8 mouse cellular contexts compared by ENCODE assay signal in the genomic region with DNA sequence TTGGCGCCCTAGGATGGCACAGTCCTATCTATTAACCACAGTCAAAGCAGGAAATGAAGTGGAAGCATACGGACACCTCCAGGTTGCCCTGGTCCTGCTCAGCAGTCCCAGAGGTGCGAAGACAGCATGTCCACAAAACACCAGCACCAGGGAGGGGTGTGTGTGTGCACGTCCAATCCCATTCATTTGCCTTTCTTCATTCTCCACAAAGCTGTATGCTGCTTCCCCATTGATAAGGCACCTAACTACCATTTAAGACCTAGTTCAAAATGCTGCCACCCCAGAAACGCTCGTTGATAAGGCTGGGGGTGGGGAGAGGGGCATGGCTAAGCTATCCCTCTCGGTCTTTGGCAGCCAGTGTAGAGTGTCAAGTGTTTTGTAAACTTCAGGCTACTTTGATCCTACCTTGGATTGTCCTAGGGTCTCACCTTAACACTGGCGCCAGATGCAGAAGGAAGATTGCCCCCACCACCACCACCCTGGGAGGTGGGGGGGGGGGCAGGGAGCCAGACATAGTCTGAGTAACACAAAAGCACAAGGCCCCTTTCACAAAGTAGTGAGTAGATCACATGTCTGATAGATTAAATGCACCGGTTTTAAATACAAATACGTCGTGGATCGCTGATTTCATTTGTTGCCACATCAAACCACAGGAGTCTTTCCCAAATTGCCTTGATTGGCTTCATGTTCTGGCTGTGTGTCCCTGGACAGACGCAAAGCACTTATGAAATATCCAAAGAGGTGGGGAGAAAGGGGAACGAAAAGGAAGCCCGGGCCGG. TPM values are rescaled to one million over a fixed set of nuclear protein-coding genes. Genes with fewer than 3 reads are reported as not detected.
DNase-seq lines count a peak whose midpoint lies in the region; ATAC-seq and TF ChIP-seq lines count a peak whose summit lies in the region.

No protein-coding gene starts in this region.

- TF ChIP-seq CTCF in ES-Bruce4 (IDR thresholded peaks at IDR 0.05; ENCODE audit: low read depth, low read length), result no peak
- no peak for TF ChIP-seq CTCF in embryonic fibroblast, embryonic 13.5 days (IDR thresholded peaks at IDR 0.05; ENCODE audit: borderline replicate concordance, insufficient read depth, low read length)
- no peak for TF ChIP-seq CTCF in kidney, postnatal 0 days (IDR thresholded peaks at IDR 0.05; ENCODE audit: low read depth)

- peak overlapping the region; percentile 13 for H3ac ChIP-seq in myocyte (ENCODE audit: control insufficient read depth, insufficient read length)

- H3K9ac ChIP-seq in heart, embryonic 12.5 days, result peak overlapping the region; percentile 83
- H3K9ac ChIP-seq in ES-Bruce4 (ENCODE audit: low read depth, poor library complexity, severe bottlenecking), result peak overlapping the region; percentile 87
- H3K9ac ChIP-seq in kidney, postnatal 0 days (ENCODE audit: low read depth, low read length), result peak overlapping the region; percentile 87

- no peaks in the 10 kb centered on the region for H3K27me3 ChIP-seq in heart, embryonic 12.5 days (replicated peaks)
- H3K27me3 ChIP-seq in ES-Bruce4 (ENCODE audit: control insufficient read depth, insufficient read depth, low read length, poor library complexity, severe bottlenecking) (no peaks in the 10 kb centered on the region), myocyte (ENCODE audit: control insufficient read depth, insufficient read depth, insufficient read length) (no peaks in the 10 kb centered on the region)
- H3K27me3 ChIP-seq in kidney, postnatal 0 days (ENCODE audit: insufficient read depth, low read length), result no peaks in the 10 kb centered on the region

- DNase-seq in heart, postnatal 4 days, result no peak
- DNase-seq in kidney, postnatal 0 days (ENCODE audit: low spot score), result no peak
- no peak for DNase-seq in MN1 (ENCODE audit: low spot score)
- DNase-seq in layer of hippocampus, adult 8-10 months (ENCODE audit: low spot score in 2 of 2), result no peak

- H3K4me1 ChIP-seq in heart, embryonic 12.5 days (replicated peaks), result peaks cover 21% of the 10 kb centered on the region
- no peaks in the 10 kb centered on the region for H3K4me1 ChIP-seq in ES-Bruce4 (ENCODE audit: control insufficient read depth, insufficient read depth, low read length)
- peaks cover 6% of the 10 kb centered on the region for H3K4me1 ChIP-seq in embryonic fibroblast, embryonic 13.5 days (ENCODE audit: control insufficient read depth, insufficient read depth, low read length)
- H3K4me1 ChIP-seq in kidney, postnatal 0 days (replicated peaks; ENCODE audit: insufficient read depth, low read length), result no peaks in the 10 kb centered on the region; the same call in 1 of the 2 replicates

- peak overlapping the region; percentile 73 for H3K4me3 ChIP-seq in heart, embryonic 12.5 days
- peak overlapping the region; percentile 93 for H3K4me3 ChIP-seq in ES-Bruce4 (ENCODE audit: low read depth, low read length)
- peak overlapping the region; percentile 95 for H3K4me3 ChIP-seq in embryonic fibroblast, embryonic 13.5 days (ENCODE audit: insufficient read depth, low read length)
- peak overlapping the region; percentile 89 for H3K4me3 ChIP-seq in kidney, postnatal 0 days (replicated peaks; ENCODE audit: low read depth, low read length)
- H3K4me3 ChIP-seq in myocyte, result peak overlapping the region; percentile 47

- H3K79me2 ChIP-seq in myocyte (ENCODE audit: control insufficient read depth, insufficient read depth), result no peaks in the 10 kb centered on the region

- WGBS in heart, embryonic 12.5 days, result 20% methylated on average over 16 of the region's 16 CpGs
- 19% methylated on average over 16 of the region's 16 CpGs for WGBS in kidney, postnatal 0 days

- H3K27ac ChIP-seq in heart, embryonic 12.5 days (ENCODE audit: poor library complexity, severe bottlenecking), result peak overlapping the region; percentile 64; the same call in 1 of the 2 replicates
- peak overlapping the region; percentile 70 for H3K27ac ChIP-seq in ES-Bruce4 (ENCODE audit: insufficient read depth, low read length)
- no peak overlapping the region for H3K27ac ChIP-seq in embryonic fibroblast, embryonic 13.5 days (ENCODE audit: insufficient read depth, low read length)
- H3K27ac ChIP-seq in kidney, postnatal 0 days, result peak overlapping the region; percentile 91

- no peaks in the 10 kb centered on the region for H3K36me3 ChIP-seq in heart, embryonic 12.5 days
- H3K36me3 ChIP-seq in ES-Bruce4 (ENCODE audit: control insufficient read depth, insufficient read depth, low read length, poor library complexity, severe bottlenecking) (no peaks in the 10 kb centered on the region), myocyte (ENCODE audit: control insufficient read depth, insufficient read depth) (no peaks in the 10 kb centered on the region)
- no peaks in the 10 kb centered on the region for H3K36me3 ChIP-seq in kidney, postnatal 0 days (ENCODE audit: insufficient read depth, low read length)

- TF ChIP-seq POLR2A in ES-Bruce4 (IDR thresholded peaks at IDR 0.05; ENCODE audit: insufficient read depth, low read length) (no peak), myocyte (IDR thresholded peaks at IDR 0.05; ENCODE audit: insufficient read length, low read depth) (no peak)
- TF ChIP-seq POLR2A in embryonic fibroblast, embryonic 13.5 days (IDR thresholded peaks at IDR 0.05; ENCODE audit: low read depth, low read length), result no peak

- no peaks in the 10 kb centered on the region for H3K9me3 ChIP-seq in heart, embryonic 12.5 days (replicated peaks)
- no peaks in the 10 kb centered on the region for H3K9me3 ChIP-seq in ES-Bruce4 (replicated peaks; ENCODE audit: control insufficient read depth, insufficient read depth, low read length, poor library complexity, severe bottlenecking)
- no peaks in the 10 kb centered on the region for H3K9me3 ChIP-seq in kidney, postnatal 0 days (replicated peaks; ENCODE audit: low read length)

- no peak for TF ChIP-seq EP300 in ES-Bruce4 (IDR thresholded peaks at IDR 0.05; ENCODE audit: insufficient read depth, low read depth, low read length)

- H3K4me2 ChIP-seq in heart, embryonic 12.5 days, result peak overlapping the region; percentile 92
- H3K4me2 ChIP-seq in kidney, postnatal 0 days (ENCODE audit: low read length), result peak overlapping the region; percentile 98
- peak overlapping the region; percentile 100 for H3K4me2 ChIP-seq in myocyte (ENCODE audit: low read depth)

- ATAC-seq in heart, embryonic 12.5 days (ENCODE audit: insufficient number of reproducible peaks, low FRiP score), result no peak; the same call in 1 of the 2 replicates
- no peak; the same call in 1 of the 2 replicates for ATAC-seq in kidney, postnatal 0 days (replicated peaks; ENCODE audit: low FRiP score, low read depth)

TF ChIP-seq in myocyte, 11 proteins besides CTCF, POLR2A, EP300 and RAD21:
- TF ChIP-seq POLR2AphosphoS2 (IDR thresholded peaks at IDR 0.05; ENCODE audit: insufficient read length, low read depth) (no peak), TCF3 (IDR thresholded peaks at IDR 0.05; ENCODE audit: insufficient read length, low read depth) (no peak), REST (IDR thresholded peaks at IDR 0.05; ENCODE audit: insufficient read depth, insufficient read length) (no peak), E2F4 (IDR thresholded peaks at IDR 0.05; ENCODE audit: insufficient read depth) (no peak), USF1 (IDR thresholded peaks at IDR 0.05; ENCODE audit: low read depth) (no peak), CEBPB (IDR thresholded peaks at IDR 0.05; ENCODE audit: insufficient read depth, poor library complexity, severe bottlenecking) (no peak), MYOD1 (IDR thresholded peaks at IDR 0.05; ENCODE audit: control insufficient read depth in 1 of 3, insufficient read length in 2 of 3, low read depth in 2 of 3) (no peak), MYOG (IDR thresholded peaks at IDR 0.05; ENCODE audit: control insufficient read depth in 1 of 3, insufficient read depth in 1 of 3, insufficient read length in 2 of 3, low read depth in 2 of 3) (no peak), MAX (IDR thresholded peaks at IDR 0.05; ENCODE audit: low read depth) (no peak), TCF12 (IDR thresholded peaks at IDR 0.05; ENCODE audit: insufficient read depth, poor library complexity, severe bottlenecking) (no peak), SRF (IDR thresholded peaks at IDR 0.05; ENCODE audit: control insufficient read depth, insufficient read length, low read depth) (no peak)

RNA-seq across cellular contexts. Expression of a gene that starts 2.1 kb away (rescaled TPM):
- 7.9 and 8.2 TPM in 2 replicates for polyA plus RNA-seq in heart, embryonic 12.5 days (2016; fragmentation: Nextera tagmentation; extraction: Ambion mirVana)
- total RNA-seq in heart, postnatal 4 days (2021), result 10 to 100 TPM; 68.1 to 75.2 TPM
- polyA plus RNA-seq in ES-Bruce4 (2011; ENCODE audit: insufficient read depth, insufficient read length, low read depth, missing spikeins) (25.4 and 27.1 TPM in 2 replicates), myocyte (2012; fragmentation: generic; extraction: Trizol) (0.74 TPM)
- polyA plus RNA-seq in embryonic fibroblast, embryonic 13.5 days (2011; ENCODE audit: insufficient read length, low read depth, missing spikeins), result 19.8 and 24.0 TPM in 2 replicates
- polyA plus RNA-seq in kidney, postnatal 0 days (2015; fragmentation: Nextera tagmentation; extraction: Ambion mirVana), result 19.6 and 21.8 TPM in 2 replicates
- 10 to 100 TPM; 47.1 to 53.0 (median 51.0) TPM for total RNA-seq in layer of hippocampus, adult 8-10 months (2022)

RNA-seq across cellular contexts. Expression of a gene that starts 10.8 kb away (rescaled TPM):
- polyA plus RNA-seq in heart, embryonic 12.5 days (2016; fragmentation: Nextera tagmentation; extraction: Ambion mirVana), result 156 and 160 TPM in 2 replicates
- total RNA-seq in heart, postnatal 4 days (2021), result 10 to 100 TPM; 83.0 to 83.3 TPM
- 155 and 167 TPM in 2 replicates for polyA plus RNA-seq in ES-Bruce4 (2011; ENCODE audit: insufficient read depth, insufficient read length, low read depth, missing spikeins)
- 95.9 and 105 TPM in 2 replicates for polyA plus RNA-seq in embryonic fibroblast, embryonic 13.5 days (2011; ENCODE audit: insufficient read length, low read depth, missing spikeins)
- 151 and 163 TPM in 2 replicates for polyA plus RNA-seq in kidney, postnatal 0 days (2015; fragmentation: Nextera tagmentation; extraction: Ambion mirVana)
- 66.3 TPM for polyA plus RNA-seq in myocyte (2012; fragmentation: generic; extraction: Trizol)
- 10 to 100 TPM; 64.0 to 75.5 (median 73.6) TPM for total RNA-seq in layer of hippocampus, adult 8-10 months (2022)
